In the genomic region with DNA sequence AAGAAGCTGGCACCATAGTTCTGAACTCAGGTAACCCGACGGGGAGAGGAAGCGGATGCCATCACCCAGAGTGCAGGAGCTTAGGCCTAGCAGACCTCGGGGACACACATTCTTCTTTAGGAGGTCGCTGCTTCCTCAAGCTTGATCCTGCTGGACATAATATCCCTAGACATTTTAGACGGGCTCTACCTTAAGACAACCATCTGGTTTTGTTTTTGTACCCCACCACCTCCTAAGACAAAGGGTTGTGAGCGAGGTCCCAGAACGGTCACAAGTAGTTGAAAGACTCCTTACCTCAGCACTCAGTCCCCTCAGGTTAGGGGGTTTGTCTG, we compare ENCODE assay signal across 14 mouse cellular contexts. TPM values are rescaled to one million over a fixed set of nuclear protein-coding genes. Genes with fewer than 3 reads are reported as not detected.
DNase-seq lines count a peak whose midpoint lies in the region; ATAC-seq lines count a peak whose summit lies in the region.
"Had no signal": no experiment of that assay in that cellular context is flagged by ENCODE, and none has a peak within 500 bp of the region (broad histone marks: within the 10 kb centered on the region; RNA-seq: fewer than 3 reads in every experiment).

No protein-coding gene starts in this region.

- ATAC-seq in kidney, embryonic 16.5 days (ENCODE audit: low FRiP score, low TSS enrichment) = no peak; the same call in 1 of the 2 replicates
- no peak for ATAC-seq in embryonic facial prominence, embryonic 14.5 days (ENCODE audit: low read depth)
- no peak for ATAC-seq in intestine, embryonic 14.5 days (replicated peaks; ENCODE audit: low FRiP score, low TSS enrichment, low read depth)
- ATAC-seq in midbrain, embryonic 15.5 days (replicated peaks) = no peak

- no peaks in the 10 kb centered on the region for H3K36me3 ChIP-seq in kidney, embryonic 16.5 days (ENCODE audit: insufficient read depth, low read length)
- no peaks in the 10 kb centered on the region for H3K36me3 ChIP-seq in embryonic facial prominence, embryonic 14.5 days (ENCODE audit: control insufficient read depth, insufficient read depth, low read length)
- H3K36me3 ChIP-seq in intestine, embryonic 14.5 days (ENCODE audit: control insufficient read depth, insufficient read depth, low read length) = no peaks in the 10 kb centered on the region
- H3K36me3 ChIP-seq in midbrain, embryonic 15.5 days (replicated peaks) = no peaks in the 10 kb centered on the region

- H3K4me2 ChIP-seq in kidney, embryonic 16.5 days (replicated peaks; ENCODE audit: low read depth, low read length) = no peak overlapping the region
- H3K4me2 ChIP-seq in embryonic facial prominence, embryonic 14.5 days (ENCODE audit: low read depth, low read length) = peak overlapping the region; percentile 71
- peak overlapping the region; percentile 55; the same call in 1 of the 2 replicates for H3K4me2 ChIP-seq in intestine, embryonic 14.5 days (ENCODE audit: low read length)
- peak overlapping the region; percentile 47; the same call in 1 of the 2 replicates for H3K4me2 ChIP-seq in midbrain, embryonic 15.5 days

- H3K27ac ChIP-seq in kidney, embryonic 16.5 days (ENCODE audit: low read length) = no peak overlapping the region
- no peak overlapping the region for H3K27ac ChIP-seq in embryonic facial prominence, embryonic 14.5 days (replicated peaks; ENCODE audit: low read depth, low read length)
- H3K27ac ChIP-seq in intestine, embryonic 14.5 days (ENCODE audit: low read depth) = no peak overlapping the region
- H3K27ac ChIP-seq in midbrain, embryonic 15.5 days = no peak overlapping the region

- WGBS in kidney, embryonic 16.5 days = 4% methylated on average over 8 of the region's 8 CpGs
- WGBS in embryonic facial prominence, embryonic 14.5 days = 4% methylated on average over 6 of the region's 8 CpGs
- WGBS in intestine, embryonic 14.5 days = 7% methylated on average over 8 of the region's 8 CpGs
- 4% methylated on average over 8 of the region's 8 CpGs for WGBS in midbrain, embryonic 15.5 days

- DNase-seq in kidney, postnatal 25 days = no peak
- DNase-seq in embryonic facial prominence, embryonic 14.5 days (ENCODE audit: low spot score) = no peak
- no peak for DNase-seq in intestine, embryonic 14.5 days (ENCODE audit: low spot score)
- DNase-seq in gastrocnemius, postnatal 25 days = no peak
- DNase-seq in c-Kit-positive CD71-positive TER-119-positive erythroid progenitor cells, embryonic 14.5 days (ENCODE audit: low spot score) = no peak
- DNase-seq in urinary bladder, postnatal 14 days (ENCODE audit: low spot score) = no peak
- DNase-seq: right cerebral cortex, postnatal 14 days had no signal

- H3K4me3 ChIP-seq in kidney, embryonic 16.5 days (ENCODE audit: low read length) = peak overlapping the region; percentile 41
- H3K4me3 ChIP-seq in embryonic facial prominence, embryonic 14.5 days (ENCODE audit: low read depth, low read length) = peak overlapping the region; percentile 42
- H3K4me3 ChIP-seq in intestine, embryonic 14.5 days (ENCODE audit: low read depth, low read length) = peak overlapping the region; percentile 30
- peak overlapping the region; percentile 29; the same call in 1 of the 2 replicates for H3K4me3 ChIP-seq in midbrain, embryonic 15.5 days
- H3K4me3 ChIP-seq: erythroblast, embryonic 14.5 days had no signal

- H3K27me3 ChIP-seq in kidney, embryonic 16.5 days (ENCODE audit: insufficient read depth, low read length) = peaks cover 91% of the 10 kb centered on the region
- H3K27me3 ChIP-seq in embryonic facial prominence, embryonic 14.5 days (replicated peaks; ENCODE audit: control insufficient read depth, insufficient read depth, low read length) = peaks cover 83% of the 10 kb centered on the region
- H3K27me3 ChIP-seq in intestine, embryonic 14.5 days (replicated peaks; ENCODE audit: control insufficient read depth, insufficient read depth, low read length) = peaks cover 96% of the 10 kb centered on the region
- peaks cover 89% of the 10 kb centered on the region for H3K27me3 ChIP-seq in midbrain, embryonic 15.5 days (replicated peaks)

- H3K9me3 ChIP-seq in kidney, embryonic 16.5 days (ENCODE audit: low read length) = no peaks in the 10 kb centered on the region
- no peaks in the 10 kb centered on the region for H3K9me3 ChIP-seq in embryonic facial prominence, embryonic 14.5 days (ENCODE audit: control insufficient read depth, low read length)
- no peaks in the 10 kb centered on the region for H3K9me3 ChIP-seq in intestine, embryonic 14.5 days (ENCODE audit: control insufficient read depth, low read length)
- no peaks in the 10 kb centered on the region for H3K9me3 ChIP-seq in midbrain, embryonic 15.5 days

- H3K4me1 ChIP-seq in kidney, embryonic 16.5 days (ENCODE audit: insufficient read depth, low read length) = peaks cover 10% of the 10 kb centered on the region
- 0 out of 2 replicates have a peak, but pooled peaks cover 8% of the 10 kb centered on the region for H3K4me1 ChIP-seq in embryonic facial prominence, embryonic 14.5 days (ENCODE audit: control insufficient read depth, insufficient read depth, low read length)
- peaks cover 5% of the 10 kb centered on the region; the same call in 1 of the 2 replicates for H3K4me1 ChIP-seq in intestine, embryonic 14.5 days (replicated peaks; ENCODE audit: control insufficient read depth, insufficient read depth, low read length)
- H3K4me1 ChIP-seq in midbrain, embryonic 15.5 days = peaks cover 11% of the 10 kb centered on the region

- no peak overlapping the region for H3K9ac ChIP-seq in kidney, embryonic 16.5 days (replicated peaks; ENCODE audit: low read length)
- 0 out of 2 replicates have a peak overlapping the region, but pooled peaks have one; percentile 39 for H3K9ac ChIP-seq in embryonic facial prominence, embryonic 14.5 days (ENCODE audit: low read depth, low read length)
- H3K9ac ChIP-seq in intestine, embryonic 14.5 days (ENCODE audit: low read length) = no peak overlapping the region
- H3K9ac ChIP-seq in midbrain, embryonic 15.5 days = no peak overlapping the region

RNA-seq across cellular contexts. Expression of a gene that starts 5.5 kb away (rescaled TPM):
- 0.87 and 0.97 TPM in 2 replicates for polyA plus RNA-seq in kidney, embryonic 16.5 days (2015; fragmentation: Nextera tagmentation; extraction: Ambion mirVana)
- polyA plus RNA-seq in embryonic facial prominence, embryonic 14.5 days (2014; fragmentation: Nextera tagmentation; extraction: Ambion mirVana) = 3.6 and 4.0 TPM in 2 replicates
- polyA plus RNA-seq in intestine, embryonic 14.5 days (2014; fragmentation: Nextera tagmentation; extraction: Ambion mirVana) = 1.0 and 2.0 TPM in 2 replicates
- 4.0 and 4.8 TPM in 2 replicates for polyA plus RNA-seq in midbrain, embryonic 15.5 days (2015; fragmentation: Nextera tagmentation; extraction: Ambion mirVana)
- under 1 TPM; 0.38 to 0.54 TPM for total RNA-seq in gastrocnemius, postnatal 25 days (2021)
- polyA plus RNA-seq: erythroblast, embryonic 14.5 days had no signal

RNA-seq across cellular contexts. Expression of a gene that starts 6.3 kb away (rescaled TPM):
- polyA plus RNA-seq in kidney, embryonic 16.5 days (2015; fragmentation: Nextera tagmentation; extraction: Ambion mirVana) = not detected in 2 replicates
- polyA plus RNA-seq in embryonic facial prominence, embryonic 14.5 days (2014; fragmentation: Nextera tagmentation; extraction: Ambion mirVana) = 0.35 and 0.89 TPM in 2 replicates
- polyA plus RNA-seq in intestine, embryonic 14.5 days (2014; fragmentation: Nextera tagmentation; extraction: Ambion mirVana) = not detected in 2 replicates
- polyA plus RNA-seq in midbrain, embryonic 15.5 days (2015; fragmentation: Nextera tagmentation; extraction: Ambion mirVana) = 0.61 and 1.5 TPM in 2 replicates
- not detected for total RNA-seq in gastrocnemius, postnatal 25 days (2021)
- total RNA-seq: hematopoietic stem cell, adult 5-6 weeks; left cerebral cortex, adult 18-20 months; megakaryocyte, adult 5-6 weeks had no signal
- polyA plus RNA-seq: erythroblast, embryonic 14.5 days; urinary bladder, adult 2 months had no signal
